Mouse (Mus musculus) c-Kit-negative CD71-positive TER-119-positive erythroid progenitor cells, embryonic 14.5 days (primary cell): ENCODE measurements around the gene Sgsh.

Experiments
- DNase-seq: peaks from one replicate; pipeline ENCODE4 v3.0.0-alpha.2; 2013; ENCODE audit warnings: low read depth, low spot score

The Sgsh gene

GRCm38 (mm10) chr11:119307916-119308315 lies 47.4 kb downstream of the Sgsh start:
- DNase-seq, result no peak

GRCm38 (mm10) chr11:119307658-119307867 lies 47.8 kb downstream of the Sgsh start, which contains the start of gene Card14:
Card14 (plus strand) TSS chr11:119307768.
- DNase-seq, result no peak

GRCm38 (mm10) chr11:119306762-119307657 lies 48.3 kb downstream of the Sgsh start:
- no peak for DNase-seq

GRCm38 (mm10) chr11:119304904-119305712 lies 50.2 kb downstream of the Sgsh start:
- no peak for DNase-seq

- no peak for DNase-seq
Measured at GRCm38 (mm10) chr11:119300986-119301385, 54.4 kb downstream of the Sgsh start.

- peak; percentile 28 for DNase-seq
Measured at GRCm38 (mm10) chr11:119300246-119300935, 54.9 kb downstream of the Sgsh start.

GRCm38 (mm10) chr11:119299391-119300245 lies 55.7 kb downstream of the Sgsh start, which contains the start of gene Eif4a3:
Eif4a3 (minus strand) TSS chr11:119300089.
- DNase-seq, result peak; percentile 96

GRCm38 (mm10) chr11:119298917-119299316 lies 56.4 kb downstream of the Sgsh start:
- DNase-seq, result no peak

GRCm38 (mm10) chr11:119297996-119298395 lies 57.3 kb downstream of the Sgsh start:
- DNase-seq, result no peak
